Mouse (Mus musculus): ENCODE results near the gene Fbxl12. TPM values are rescaled to one million over a fixed set of nuclear protein-coding genes. Genes with fewer than 3 reads are reported as not detected.
"Not testable (repeated sequence)": the region's sequence is repeated elsewhere in the genome, so short reads cannot be mapped to it uniquely, and the experiment has no call there.

The Fbxl12 gene
- polyA plus RNA-seq, 1 experiment from 2014 or later: 18.3 TPM

- Histone ChIP-seq H3K4me2 (replicated peaks) (peak overlapping the region; percentile 98), H3K9ac (peak overlapping the region; percentile 88), H3K9me3 (replicated peaks) (no peaks in the 10 kb centered on the region), H3K27me3 (no peaks in the 10 kb centered on the region), H3K4me3 (peak overlapping the region; percentile 88), H3K36me3 (peaks cover 32% of the 10 kb centered on the region), H3K27ac (peak overlapping the region; percentile 83), H3K4me1 (peaks cover 31% of the 10 kb centered on the region)
- 6% methylated on average over 17 of the region's 17 CpGs for WGBS
- ATAC-seq (ENCODE audit: low FRiP score): no peak
Observed at GRCm38 (mm10) chr9:20645121-20645520, 554 bp upstream of the Fbxl12 start.

- peaks cover 30% of the 10 kb centered on the region for H3K36me3 ChIP-seq
- H3K27ac ChIP-seq: peak overlapping the region; percentile 93; the same call in 1 of the 2 replicates
- 11% methylated on average over 13 of the region's 13 CpGs for WGBS
Observed at GRCm38 (mm10) chr9:20643781-20644180, 786 bp downstream of the Fbxl12 start.

GRCm38 (mm10) chr9:20642896-20643466 is 1.6 kb downstream of the Fbxl12 start:
- Histone ChIP-seq H3K36me3 (peaks cover 30% of the 10 kb centered on the region), H3K27me3 (no peaks in the 10 kb centered on the region), H3K4me1 (peaks cover 31% of the 10 kb centered on the region), H3K9ac (peak overlapping the region; percentile 88), H3K4me2 (replicated peaks) (peak overlapping the region; percentile 98), H3K9me3 (replicated peaks) (no peaks in the 10 kb centered on the region), H3K27ac (peak overlapping the region; percentile 93), H3K4me3 (peak overlapping the region; percentile 88)
- ATAC-seq (ENCODE audit: low FRiP score): peak; percentile 86
- WGBS: 1% methylated on average over 30 of the region's 30 CpGs

More at GRCm38 (mm10) chr9:20643781-20644180, 786 bp downstream of the Fbxl12 start:
- Histone ChIP-seq H3K4me3 (peak overlapping the region; percentile 88), H3K9me3 (replicated peaks) (no peaks in the 10 kb centered on the region), H3K27me3 (no peaks in the 10 kb centered on the region), H3K4me2 (replicated peaks) (peak overlapping the region; percentile 98), H3K4me1 (peaks cover 31% of the 10 kb centered on the region), H3K9ac (peak overlapping the region; percentile 88)
- no peak for ATAC-seq (ENCODE audit: low FRiP score)

- H3K36me3 ChIP-seq: peaks cover 28% of the 10 kb centered on the region
- H3K4me2 ChIP-seq (replicated peaks): peak within 1 kb of the TSS; percentile 98
- H3K4me1 ChIP-seq: peaks cover 31% of the 10 kb centered on the region
- H3K9ac ChIP-seq: peak within 1 kb of the TSS; percentile 88
- H3K4me3 ChIP-seq: peak within 1 kb of the TSS; percentile 88
- H3K9me3 ChIP-seq (replicated peaks): no peaks in the 10 kb centered on the region
- H3K27ac ChIP-seq: peak within 1 kb of the TSS; percentile 93
- WGBS: under 1% methylated on average over 51 of the region's 51 CpGs
- no peaks in the 10 kb centered on the region for H3K27me3 ChIP-seq
- ATAC-seq (ENCODE audit: low FRiP score): peak; percentile 92
Observed at GRCm38 (mm10) chr9:20642101-20642895, 2.3 kb downstream of the Fbxl12 start, which contains the start of gene Ubl5. Gene Ubl5, plus strand, starts transcription at chr9:20642878.

- Histone ChIP-seq H3K4me1 (peaks cover 31% of the 10 kb centered on the region), H3K36me3 (peaks cover 26% of the 10 kb centered on the region), H3K9ac (peak overlapping the region; percentile 88), H3K4me2 (replicated peaks) (peak overlapping the region; percentile 98), H3K27me3 (no peaks in the 10 kb centered on the region), H3K27ac (0 out of 2 replicates have a peak overlapping the region, but pooled peaks have one; percentile 93), H3K9me3 (replicated peaks) (no peaks in the 10 kb centered on the region), H3K4me3 (peak overlapping the region; percentile 88)
- no peak for ATAC-seq (ENCODE audit: low FRiP score)
- 27% methylated on average over 6 of the region's 6 CpGs for WGBS
Observed at GRCm38 (mm10) chr9:20641501-20641900, 3.1 kb downstream of the Fbxl12 start.

GRCm38 (mm10) chr9:20639486-20639885 is 5.1 kb downstream of the Fbxl12 start:
- H3K4me3 ChIP-seq: no peak overlapping the region
- H3K4me1 ChIP-seq: peaks cover 20% of the 10 kb centered on the region
- H3K27ac ChIP-seq: no peak overlapping the region
- H3K36me3 ChIP-seq: peaks cover 21% of the 10 kb centered on the region
- no peaks in the 10 kb centered on the region for H3K9me3 ChIP-seq (replicated peaks)
- no peaks in the 10 kb centered on the region for H3K27me3 ChIP-seq
- H3K9ac ChIP-seq: no peak overlapping the region
- H3K4me2 ChIP-seq (replicated peaks): no peak overlapping the region
- 89% methylated on average over 4 of the region's 4 CpGs for WGBS
- no peak for ATAC-seq (ENCODE audit: low FRiP score)

- Histone ChIP-seq H3K4me3 (no peak overlapping the region), H3K9ac (no peak overlapping the region)
- 95% methylated on average over 19 of the region's 19 CpGs for WGBS
Observed at GRCm38 (mm10) chr9:20638552-20638951, 6.0 kb downstream of the Fbxl12 start.

GRCm38 (mm10) chr9:20636790-20637189 is 7.8 kb downstream of the Fbxl12 start:
- Histone ChIP-seq H3K4me3 (no peak overlapping the region), H3K9me3 (replicated peaks) (no peaks in the 10 kb centered on the region), H3K27ac (no peak overlapping the region), H3K9ac (no peak overlapping the region), H3K36me3 (peaks cover 21% of the 10 kb centered on the region), H3K27me3 (no peaks in the 10 kb centered on the region), H3K4me1 (peaks cover 15% of the 10 kb centered on the region), H3K4me2 (replicated peaks) (no peak overlapping the region)
- 86% methylated on average over 2 of the region's 2 CpGs for WGBS
- no peak for ATAC-seq (ENCODE audit: low FRiP score)

More at GRCm38 (mm10) chr9:20638552-20638951, 6.0 kb downstream of the Fbxl12 start:
- peaks cover 17% of the 10 kb centered on the region for H3K4me1 ChIP-seq
- no peak overlapping the region for H3K27ac ChIP-seq
- ATAC-seq (ENCODE audit: low FRiP score): no peak
- no peaks in the 10 kb centered on the region for H3K9me3 ChIP-seq (replicated peaks)
- peaks cover 21% of the 10 kb centered on the region for H3K36me3 ChIP-seq
- H3K27me3 ChIP-seq: no peaks in the 10 kb centered on the region
- H3K4me2 ChIP-seq (replicated peaks): no peak overlapping the region

- Histone ChIP-seq H3K4me1 (peaks cover 11% of the 10 kb centered on the region), H3K9ac (no peak overlapping the region), H3K27ac (no peak overlapping the region), H3K4me2 (replicated peaks) (no peak overlapping the region), H3K4me3 (no peak overlapping the region), H3K27me3 (no peaks in the 10 kb centered on the region), H3K9me3 (replicated peaks) (no peaks in the 10 kb centered on the region), H3K36me3 (peaks cover 21% of the 10 kb centered on the region)
- ATAC-seq (ENCODE audit: low FRiP score): no peak
- 73% methylated on average over 3 of the region's 3 CpGs for WGBS
Observed at GRCm38 (mm10) chr9:20636256-20636655, 8.3 kb downstream of the Fbxl12 start.

GRCm38 (mm10) chr9:20635676-20636075 is 8.9 kb downstream of the Fbxl12 start:
- 87% methylated on average over 8 of the region's 8 CpGs for WGBS
- H3K9ac ChIP-seq; H3K9me3 ChIP-seq (replicated peaks); H3K27me3 ChIP-seq; H3K4me3 ChIP-seq; ATAC-seq (ENCODE audit: low FRiP score); H3K4me1 ChIP-seq; H3K4me2 ChIP-seq (replicated peaks); H3K27ac ChIP-seq: not testable (repeated sequence)
- peaks cover 21% of the 10 kb centered on the region for H3K36me3 ChIP-seq

- Histone ChIP-seq H3K27me3 (no peaks in the 10 kb centered on the region), H3K9ac (no peak overlapping the region), H3K36me3 (no peaks in the 10 kb centered on the region), H3K27ac (no peak overlapping the region), H3K4me1 (no peaks in the 10 kb centered on the region), H3K9me3 (replicated peaks) (no peaks in the 10 kb centered on the region), H3K4me2 (replicated peaks) (no peak overlapping the region), H3K4me3 (no peak overlapping the region)
- no peak for ATAC-seq (ENCODE audit: low FRiP score)
- WGBS: 98% methylated on average over 2 of the region's 2 CpGs
Observed at GRCm38 (mm10) chr9:20631332-20631731, 13.2 kb downstream of the Fbxl12 start.

- no peak overlapping the region for H3K4me2 ChIP-seq (replicated peaks)
- ATAC-seq (ENCODE audit: low FRiP score): no peak
- no peaks in the 10 kb centered on the region for H3K9me3 ChIP-seq (replicated peaks)
Observed at GRCm38 (mm10) chr9:20616685-20617084, 27.9 kb downstream of the Fbxl12 start.

More at GRCm38 (mm10) chr9:20616685-20617084, 27.9 kb downstream of the Fbxl12 start:
- peaks cover 12% of the 10 kb centered on the region; the same call in 1 of the 2 replicates for H3K36me3 ChIP-seq
- H3K4me1 ChIP-seq: no peaks in the 10 kb centered on the region
- 92% methylated on average over 2 of the region's 2 CpGs for WGBS
- no peak overlapping the region for H3K9ac ChIP-seq
- no peak overlapping the region for H3K27ac ChIP-seq
- no peaks in the 10 kb centered on the region for H3K27me3 ChIP-seq
- no peak overlapping the region for H3K4me3 ChIP-seq

Data from hindbrain, embryonic 12.5 days (tissue).